13 mouse cellular contexts compared by ENCODE assay signal in genomic region chr3:52797801-52798200, GRCm38 (mm10).
DNase-seq lines count a peak whose midpoint lies in the region; ATAC-seq lines count a peak whose summit lies in the region.
"Had no signal": no experiment of that assay in that cellular context is flagged by ENCODE, and none has a peak within 500 bp of the region (broad histone marks: within the 10 kb centered on the region; RNA-seq: fewer than 3 reads in every experiment).

No protein-coding gene starts in this region.

- H3K9me3 ChIP-seq in liver, embryonic 12.5 days (replicated peaks) = no peaks in the 10 kb centered on the region
- no peaks in the 10 kb centered on the region for H3K9me3 ChIP-seq in midbrain, embryonic 13.5 days
- H3K9me3 ChIP-seq: limb, embryonic 15.5 days had no signal

- peaks cover 4% of the 10 kb centered on the region for H3K4me1 ChIP-seq in liver, embryonic 12.5 days
- no peaks in the 10 kb centered on the region for H3K4me1 ChIP-seq in midbrain, embryonic 13.5 days (replicated peaks)
- H3K4me1 ChIP-seq: limb, embryonic 15.5 days had no signal

- peak overlapping the region; percentile 10; the same call in 1 of the 2 replicates for H3K4me2 ChIP-seq in liver, embryonic 12.5 days
- H3K4me2 ChIP-seq in midbrain, embryonic 13.5 days (replicated peaks) = no peak overlapping the region
- H3K4me2 ChIP-seq: limb, embryonic 15.5 days had no signal

- DNase-seq in frontal cortex, postnatal 14 days (ENCODE audit: low spot score in 2 of 2) = no peak
- DNase-seq in thymus, postnatal 14 days = peak; percentile 20
- DNase-seq in thymus, adult 18-20 months = no peak
- no peak for DNase-seq in cerebellum, adult 9-10 months
- DNase-seq in cerebellum, postnatal 4 days (ENCODE audit: low spot score in 2 of 2) = no peak
- DNase-seq: B cell, adult 2 months; gastrocnemius, postnatal 36 days had no signal

- H3K27ac ChIP-seq in liver, embryonic 12.5 days = no peak overlapping the region; the same call in 1 of the 2 replicates
- no peak overlapping the region for H3K27ac ChIP-seq in midbrain, embryonic 13.5 days
- H3K27ac ChIP-seq: kidney, postnatal 0 days; limb, embryonic 15.5 days had no signal

- 10% methylated on average over 6 of the region's 6 CpGs for WGBS in liver, embryonic 12.5 days (ENCODE audit: insufficient replicate concordance)
- 52% methylated on average over 6 of the region's 6 CpGs for WGBS in midbrain, embryonic 13.5 days

- H3K9ac ChIP-seq in liver, embryonic 12.5 days = no peak overlapping the region
- H3K9ac ChIP-seq in midbrain, embryonic 13.5 days (replicated peaks) = no peak overlapping the region
- H3K9ac ChIP-seq: limb, embryonic 15.5 days had no signal

- peak; percentile 65 for ATAC-seq in frontal cortex, adult (ENCODE audit: low TSS enrichment)
- 0 out of 2 replicates have a peak, but pooled peaks have one; percentile 18 for ATAC-seq in liver, embryonic 12.5 days
- ATAC-seq in midbrain, embryonic 13.5 days = no peak

- H3K4me3 ChIP-seq in liver, embryonic 12.5 days = no peak overlapping the region
- no peak overlapping the region for H3K4me3 ChIP-seq in midbrain, embryonic 13.5 days (replicated peaks)
- H3K4me3 ChIP-seq: erythroblast, embryonic 14.5 days; limb, embryonic 15.5 days had no signal

- H3K36me3 ChIP-seq in liver, embryonic 12.5 days = no peaks in the 10 kb centered on the region
- H3K36me3 ChIP-seq in midbrain, embryonic 13.5 days = no peaks in the 10 kb centered on the region
- H3K36me3 ChIP-seq: limb, embryonic 15.5 days had no signal

- H3K27me3 ChIP-seq in liver, embryonic 12.5 days (replicated peaks) = no peaks in the 10 kb centered on the region
- no peaks in the 10 kb centered on the region for H3K27me3 ChIP-seq in midbrain, embryonic 13.5 days
- H3K27me3 ChIP-seq: limb, embryonic 15.5 days had no signal
